Mouse (Mus musculus): ENCODE measurements at regions not wholly inside any gene's neighbourhood (a gene's known extent, or its start where the extent isn't known, plus 50 kb on each side); places are given as distances from the start of the nearest gene placed in this dataset.
A peak's percentile ranks its signal among the peaks of the same experiment; 100 is the strongest.

GRCm38 (mm10) chr9:115720306-115720705 lies 188.9 kb upstream of the Gadl1 start:
- Histone ChIP-seq H3K27me3 (ENCODE audit: insufficient read depth, low read length) (no peaks in the 10 kb centered on the region), H3K36me3 (ENCODE audit: insufficient read depth, low read length) (no peaks in the 10 kb centered on the region), H3K9ac (replicated peaks; ENCODE audit: low read length, poor library complexity, severe bottlenecking) (no peak overlapping the region), H3K4me2 (ENCODE audit: low read depth, low read length, poor library complexity, severe bottlenecking) (no peak overlapping the region), H3K27ac (ENCODE audit: low read depth, low read length) (no peak overlapping the region), H3K9me3 (ENCODE audit: low read length) (no peaks in the 10 kb centered on the region), H3K4me3 (ENCODE audit: low read depth, low read length) (no peak overlapping the region), H3K4me1 (ENCODE audit: insufficient read depth, low read length) (no peaks in the 10 kb centered on the region)
- WGBS: 94% methylated on average over 2 of the region's 2 CpGs
- no peak for TF ChIP-seq CTCF (IDR thresholded peaks at IDR 0.05)
- no peak for DNase-seq (ENCODE audit: low spot score)
- no peak for ATAC-seq (ENCODE audit: low FRiP score)

- Histone ChIP-seq H3K4me3 (ENCODE audit: low read depth, low read length) (no peak overlapping the region), H3K27ac (ENCODE audit: low read depth, low read length) (no peak overlapping the region), H3K9ac (replicated peaks; ENCODE audit: low read length, poor library complexity, severe bottlenecking) (no peak overlapping the region), H3K9me3 (ENCODE audit: low read length) (no peaks in the 10 kb centered on the region), H3K4me1 (ENCODE audit: insufficient read depth, low read length) (no peaks in the 10 kb centered on the region), H3K4me2 (ENCODE audit: low read depth, low read length, poor library complexity, severe bottlenecking) (no peak overlapping the region), H3K36me3 (ENCODE audit: insufficient read depth, low read length) (no peaks in the 10 kb centered on the region), H3K27me3 (ENCODE audit: insufficient read depth, low read length) (no peaks in the 10 kb centered on the region)
- no peak for DNase-seq (ENCODE audit: low spot score)
- WGBS: 97% methylated on average over 2 of the region's 2 CpGs
- no peak for TF ChIP-seq CTCF (IDR thresholded peaks at IDR 0.05)
- no peak for ATAC-seq (ENCODE audit: low FRiP score)
Measured at GRCm38 (mm10) chr9:115720841-115721240, 188.4 kb upstream of the Gadl1 start.

GRCm38 (mm10) chr9:115724063-115724462 lies 185.2 kb upstream of the Gadl1 start:
- Histone ChIP-seq H3K4me1 (ENCODE audit: insufficient read depth, low read length) (no peaks in the 10 kb centered on the region), H3K27me3 (ENCODE audit: insufficient read depth, low read length) (no peaks in the 10 kb centered on the region), H3K4me2 (ENCODE audit: low read depth, low read length, poor library complexity, severe bottlenecking) (no peak overlapping the region), H3K27ac (ENCODE audit: low read depth, low read length) (no peak overlapping the region), H3K9ac (replicated peaks; ENCODE audit: low read length, poor library complexity, severe bottlenecking) (no peak overlapping the region), H3K9me3 (ENCODE audit: low read length) (no peaks in the 10 kb centered on the region), H3K4me3 (ENCODE audit: low read depth, low read length) (no peak overlapping the region), H3K36me3 (ENCODE audit: insufficient read depth, low read length) (no peaks in the 10 kb centered on the region)
- WGBS: 18% methylated on average over 2 of the region's 2 CpGs
- ATAC-seq (ENCODE audit: low FRiP score): no peak
- DNase-seq (ENCODE audit: low spot score): no peak
- no peak for TF ChIP-seq CTCF (IDR thresholded peaks at IDR 0.05)

DNA sequence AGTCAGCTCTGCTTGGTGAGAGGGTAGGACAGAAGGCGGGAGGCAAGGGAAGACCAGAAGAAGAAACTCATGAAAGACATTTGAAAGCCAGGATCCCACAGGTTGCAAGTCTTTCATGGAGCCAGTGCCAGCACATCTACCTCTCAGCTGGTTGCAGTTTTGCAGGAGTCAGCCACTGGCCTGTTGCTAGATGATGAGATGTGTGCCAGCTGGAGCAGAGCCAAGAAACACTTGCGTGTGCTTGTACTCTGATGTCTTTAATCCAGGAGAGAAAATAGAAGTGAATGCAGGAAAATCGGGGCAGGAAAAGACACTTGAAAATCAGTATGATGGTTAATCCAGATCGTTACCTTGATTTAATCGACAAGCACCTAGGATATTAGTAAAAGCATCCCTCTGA lies 181.9 kb upstream of the Gadl1 start:
- TF ChIP-seq CTCF (IDR thresholded peaks at IDR 0.05): no peak
- no peak overlapping the region for H3K4me3 ChIP-seq (ENCODE audit: low read depth, low read length)
- 55% methylated on average over 5 of the region's 5 CpGs for WGBS
- H3K36me3 ChIP-seq (ENCODE audit: insufficient read depth, low read length): no peaks in the 10 kb centered on the region
- DNase-seq (ENCODE audit: low spot score) (peak; percentile 79), ATAC-seq (ENCODE audit: low FRiP score) (no peak)
- H3K4me1 ChIP-seq (ENCODE audit: insufficient read depth, low read length): no peaks in the 10 kb centered on the region
- no peaks in the 10 kb centered on the region for H3K9me3 ChIP-seq (ENCODE audit: low read length)
- no peak overlapping the region for H3K27ac ChIP-seq (ENCODE audit: low read depth, low read length)
- H3K27me3 ChIP-seq (ENCODE audit: insufficient read depth, low read length): no peaks in the 10 kb centered on the region
- H3K4me2 ChIP-seq (ENCODE audit: low read depth, low read length, poor library complexity, severe bottlenecking): no peak overlapping the region
- H3K9ac ChIP-seq (replicated peaks; ENCODE audit: low read length, poor library complexity, severe bottlenecking): no peak overlapping the region

DNA sequence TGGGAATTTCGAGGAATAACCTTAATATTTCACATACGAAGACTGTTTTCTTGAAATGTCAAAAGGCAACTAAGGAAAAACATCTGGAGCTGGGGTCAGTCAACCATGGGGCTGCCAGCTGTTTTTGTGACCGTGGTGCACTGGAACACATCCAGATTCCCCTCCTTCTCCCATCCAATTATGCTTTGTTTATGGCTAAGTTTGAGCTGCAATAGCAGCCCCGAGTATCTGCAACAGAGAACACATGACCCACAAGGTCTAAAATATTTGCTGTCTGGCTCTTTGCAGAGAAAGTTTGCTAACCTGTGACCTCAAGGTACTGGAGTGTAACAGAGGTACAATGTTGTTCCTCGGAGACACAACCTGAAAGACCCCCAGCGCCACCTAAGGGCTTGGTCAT lies 177.7 kb upstream of the Gadl1 start:
- DNase-seq (ENCODE audit: low spot score): no peak
- no peaks in the 10 kb centered on the region for H3K36me3 ChIP-seq (ENCODE audit: insufficient read depth, low read length)
- no peak overlapping the region for H3K9ac ChIP-seq (replicated peaks; ENCODE audit: low read length, poor library complexity, severe bottlenecking)
- H3K9me3 ChIP-seq (ENCODE audit: low read length): no peaks in the 10 kb centered on the region
- no peak for ATAC-seq (ENCODE audit: low FRiP score)
- no peak overlapping the region for H3K27ac ChIP-seq (ENCODE audit: low read depth, low read length)
- H3K27me3 ChIP-seq (ENCODE audit: insufficient read depth, low read length): no peaks in the 10 kb centered on the region
- H3K4me1 ChIP-seq (ENCODE audit: insufficient read depth, low read length): no peaks in the 10 kb centered on the region
- H3K4me2 ChIP-seq (ENCODE audit: low read depth, low read length, poor library complexity, severe bottlenecking): no peak overlapping the region
- H3K4me3 ChIP-seq (ENCODE audit: low read depth, low read length): no peak overlapping the region
- WGBS: 58% methylated on average over 6 of the region's 6 CpGs
- TF ChIP-seq CTCF (IDR thresholded peaks at IDR 0.05): peak; percentile 24; the same call in 1 of the 2 replicates

- Histone ChIP-seq H3K4me2 (ENCODE audit: low read depth, low read length, poor library complexity, severe bottlenecking) (no peak overlapping the region), H3K36me3 (ENCODE audit: insufficient read depth, low read length) (no peaks in the 10 kb centered on the region), H3K4me3 (ENCODE audit: low read depth, low read length) (no peak overlapping the region), H3K9me3 (ENCODE audit: low read length) (no peaks in the 10 kb centered on the region), H3K27me3 (ENCODE audit: insufficient read depth, low read length) (no peaks in the 10 kb centered on the region), H3K27ac (ENCODE audit: low read depth, low read length) (no peak overlapping the region), H3K4me1 (ENCODE audit: insufficient read depth, low read length) (no peaks in the 10 kb centered on the region), H3K9ac (replicated peaks; ENCODE audit: low read length, poor library complexity, severe bottlenecking) (no peak overlapping the region)
- no peak for TF ChIP-seq CTCF (IDR thresholded peaks at IDR 0.05)
- 94% methylated on average over 4 of the region's 4 CpGs for WGBS
- DNase-seq (ENCODE audit: low spot score) (no peak), ATAC-seq (ENCODE audit: low FRiP score) (no peak)
Measured at GRCm38 (mm10) chr9:115733104-115733503, 176.2 kb upstream of the Gadl1 start.
